Mouse (Mus musculus): Measurements from ENCODE around the gene Vmn2r75. TPM values are rescaled to one million over a fixed set of nuclear protein-coding genes. Genes with fewer than 3 reads are reported as not detected.
"Not testable (repeated sequence)": the region's sequence is repeated elsewhere in the genome, so short reads cannot be mapped to it uniquely, and the experiment has no call there.

Gene Vmn2r75
- polyA plus RNA-seq (2015; fragmentation: Nextera tagmentation; extraction: Ambion mirVana), result not detected in 2 replicates

- not testable (repeated sequence) for ATAC-seq (ENCODE audit: low FRiP score); H3K4me1 ChIP-seq; H3K4me3 ChIP-seq (replicated peaks); H3K9ac ChIP-seq (replicated peaks); H3K27me3 ChIP-seq (replicated peaks); H3K9me3 ChIP-seq (replicated peaks); H3K36me3 ChIP-seq; H3K4me2 ChIP-seq; H3K27ac ChIP-seq (replicated peaks)
- whole genome bisulfite sequencing, result 68% methylated on average over 1 of the region's 1 CpGs
Measured at GRCm38 (mm10) chr7:86171678-86172077, at the start of gene Vmn2r75. Gene Vmn2r75, minus strand, starts transcription at chr7:86171778.

DNA sequence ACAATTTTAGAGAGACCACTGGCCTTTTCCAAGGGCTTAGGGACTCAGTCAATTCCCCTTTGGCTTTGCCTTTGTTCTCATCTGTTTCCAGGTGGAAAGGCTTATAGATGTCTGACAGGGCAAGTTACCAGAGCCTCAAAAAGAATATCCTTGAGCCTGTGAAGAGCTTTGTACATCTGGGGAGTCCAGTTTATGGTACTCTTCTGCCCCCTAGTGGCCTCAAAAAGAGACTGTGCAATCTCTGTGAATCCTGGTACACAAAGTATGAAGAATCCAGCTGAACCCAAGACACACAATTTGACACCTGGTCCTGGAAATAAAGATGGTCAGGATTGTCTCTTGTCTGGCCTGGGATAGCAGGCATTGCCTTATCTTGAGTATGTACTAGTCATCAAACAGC, 39.8 kb upstream of the Vmn2r75 start:
- no peaks in the 10 kb centered on the region for H3K36me3 ChIP-seq
- no peak overlapping the region for H3K4me3 ChIP-seq (replicated peaks)
- no peaks in the 10 kb centered on the region for H3K9me3 ChIP-seq (replicated peaks)
- H3K9ac ChIP-seq (replicated peaks), result no peak overlapping the region
- no peaks in the 10 kb centered on the region for H3K4me1 ChIP-seq
- ATAC-seq (ENCODE audit: low FRiP score), result 0 out of 2 replicates have a peak, but pooled peaks have one; percentile 53
- H3K4me2 ChIP-seq, result no peak overlapping the region
- no peaks in the 10 kb centered on the region for H3K27me3 ChIP-seq (replicated peaks)
- H3K27ac ChIP-seq (replicated peaks), result no peak overlapping the region

Other genes with a start within 250 kb of the Vmn2r75 start
- not detected in 2 replicates for gene Vmn2r74, start 210.1 kb downstream of the Vmn2r75 start, polyA plus RNA-seq (2015; fragmentation: Nextera tagmentation; extraction: Ambion mirVana)
- gene Vmn2r76, start 74.5 kb upstream of the Vmn2r75 start, polyA plus RNA-seq (2015; fragmentation: Nextera tagmentation; extraction: Ambion mirVana), result not detected in 2 replicates
- not detected in 2 replicates for gene Olfr310, start 105.4 kb upstream of the Vmn2r75 start, polyA plus RNA-seq (2015; fragmentation: Nextera tagmentation; extraction: Ambion mirVana)
- not detected in 2 replicates for gene Olfr309, start 141.9 kb upstream of the Vmn2r75 start, polyA plus RNA-seq (2015; fragmentation: Nextera tagmentation; extraction: Ambion mirVana)
- gene Olfr308, start 153.9 kb upstream of the Vmn2r75 start, polyA plus RNA-seq (2015; fragmentation: Nextera tagmentation; extraction: Ambion mirVana), result not detected in 2 replicates
- not detected in 2 replicates for gene Olfr307, start 165.8 kb upstream of the Vmn2r75 start, polyA plus RNA-seq (2015; fragmentation: Nextera tagmentation; extraction: Ambion mirVana)
- not detected in 2 replicates for gene Olfr305, start 195.2 kb upstream of the Vmn2r75 start, polyA plus RNA-seq (2015; fragmentation: Nextera tagmentation; extraction: Ambion mirVana)
- gene Olfr304, start 214.9 kb upstream of the Vmn2r75 start, polyA plus RNA-seq (2015; fragmentation: Nextera tagmentation; extraction: Ambion mirVana), result not detected in 2 replicates
- not detected in 2 replicates for gene Olfr303, start 226.0 kb upstream of the Vmn2r75 start, polyA plus RNA-seq (2015; fragmentation: Nextera tagmentation; extraction: Ambion mirVana)
- not detected in 2 replicates for gene Olfr301, start 232.1 kb upstream of the Vmn2r75 start, polyA plus RNA-seq (2015; fragmentation: Nextera tagmentation; extraction: Ambion mirVana)